Mouse (Mus musculus) liver, embryonic 14.5 days (tissue): ENCODE data around the gene Gm17364. TPM values are rescaled to one million over a fixed set of nuclear protein-coding genes. Genes with fewer than 3 reads are reported as not detected.

Experiments used
- ATAC-seq: fragments of 200-750 bp; cut with Nextera tagmentation; 2 replicates; pipeline ENCODE4 v1.8.0; 2017; ENCODE audit warnings: moderate number of reproducible peaks, mild to moderate bottlenecking, moderate library complexity; ENCODE audit not compliant: insufficient read depth
- DNase-seq, 3 experiments: peaks; one replicate each; pipeline ENCODE4 v3.0.0-alpha.2; 2012 to 2013; ENCODE audit warnings: low read depth in 3 of 3, low spot score in 3 of 3
- H3K27ac ChIP-seq: fragments of 300-500 bp; sonication (generic); 2 replicates; pipeline ENCODE4 v1.5.1; 2014; ENCODE audit warnings: moderate library complexity, mild to moderate bottlenecking, control low read depth, inconsistent platforms
- H3K27me3 ChIP-seq: fragments of 300-500 bp; sonication (generic); 2 replicates; pipeline ENCODE4 v1.6.1; 2014; ENCODE audit warnings: mild to moderate bottlenecking, low read length, moderate library complexity; ENCODE audit not compliant: control insufficient read depth, insufficient read depth
- H3K36me3 ChIP-seq: fragments of 300-500 bp; sonication (generic); replicated peaks from 2 replicates; pipeline ENCODE4 v1.6.1; 2014; ENCODE audit warnings: low read depth; ENCODE audit not compliant: control insufficient read depth, insufficient read depth
- H3K4me1 ChIP-seq, 2 experiments: fragments of 200-500 bp in 1 of 2; fragments of 300-500 bp in 1 of 2; sonication (generic) in 1 of 2; replicated peaks; 2 replicates each; pipeline ENCODE4 v1.6.1; 2012 to 2014; ENCODE audit warnings: antibody characterized with exemption in 1 of 2, inconsistent platforms in 1 of 2, low read length in 1 of 2; ENCODE audit not compliant: control insufficient read depth in 2 of 2, insufficient read depth in 2 of 2
- H3K4me2 ChIP-seq: fragments of 300-500 bp; sonication (generic); 2 replicates; pipeline ENCODE4 v1.6.1; 2014; ENCODE audit warnings: low read depth, mild to moderate bottlenecking, control low read depth, moderate library complexity
- H3K4me3 ChIP-seq, 2 experiments: fragments of 200-500 bp in 1 of 2; fragments of 300-500 bp in 1 of 2; sonication (generic) in 1 of 2; 2 replicates each; pipeline ENCODE4 v1.5.1; 2012 to 2014; ENCODE audit warnings: low read depth in 2 of 2, low read length in 2 of 2, mild to moderate bottlenecking in 2 of 2, control low read depth in 1 of 2, inconsistent platforms in 1 of 2, moderate library complexity in 1 of 2; ENCODE audit not compliant: insufficient read depth in 1 of 2
- H3K9ac ChIP-seq: fragments of 300-500 bp; sonication (generic); replicated peaks from 2 replicates; pipeline ENCODE4 v1.6.1; 2014; ENCODE audit warnings: mild to moderate bottlenecking, control low read depth, moderate library complexity
- H3K9me3 ChIP-seq: fragments of 300-500 bp; sonication (generic); 2 replicates; pipeline ENCODE4 v1.6.1; 2016; ENCODE audit warnings: low read length, mixed read lengths; ENCODE audit not compliant: control insufficient read depth
- CTCF ChIP-seq: IDR thresholded peaks from 2 replicates; pipeline ENCODE4 v1.5.1; 2016; ENCODE audit warnings: antibody characterized with exemption, low read depth, control low read depth
- EP300 ChIP-seq: IDR thresholded peaks from 2 replicates; pipeline ENCODE4 v1.6.1; 2016; ENCODE audit warnings: antibody characterized with exemption, low read depth
- WGBS: fragments of 180-500 bp; shearing (Covaris S2); extraction: QIAGEN DNeasy Blood & Tissue Kit; methylation state at CpG from one replicate; pipeline ENCODE4 v1.1.7; 2014; ENCODE audit not compliant: insufficient replicate concordance; 5-methylcytosine and 5-hydroxymethylcytosine counted together
- polyA plus RNA-seq, 2 experiments: library from polyadenylated mRNA; depleted of rRNA in 1 of 2; stranded (reverse) in 1 of 2; unstranded in 1 of 2; fragments of >200 nt; fragmentation: Nextera tagmentation in 1 of 2; extraction: Ambion mirVana in 1 of 2; gene quantifications; 2 replicates each; pipeline versions ENCODE4 v1.2.1 to v1.2.3; 2012 to 2014

The Gm17364 gene
- polyA plus RNA-seq, 2 experiments = not detected

DNA sequence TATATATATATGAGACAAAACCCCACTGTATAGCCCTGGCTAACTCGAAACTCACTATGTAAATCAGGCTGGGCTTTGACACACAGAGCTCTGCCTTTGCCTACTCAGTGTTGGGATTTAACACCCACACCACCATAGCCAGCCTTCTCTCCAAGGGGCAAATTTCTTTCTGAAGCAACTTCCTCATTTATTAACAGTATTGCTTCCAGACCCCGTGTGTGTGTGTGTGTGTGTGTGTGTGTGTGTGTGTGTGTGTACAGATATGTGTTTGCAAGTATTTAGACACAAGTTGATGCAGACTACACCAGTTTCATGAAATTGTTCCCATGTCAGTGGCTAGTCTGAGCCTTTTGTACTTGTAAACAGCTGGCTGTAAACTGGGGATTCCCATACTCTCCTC is 32.2 kb downstream of the Gm17364 start:
- no peaks in the 10 kb centered on the region for H3K27me3 ChIP-seq
- no peak overlapping the region for H3K4me2 ChIP-seq
- no peak for DNase-seq
- H3K4me3 ChIP-seq = no peak overlapping the region
- H3K9me3 ChIP-seq = no peaks in the 10 kb centered on the region
- H3K36me3 ChIP-seq = no peaks in the 10 kb centered on the region
- 23% methylated on average over 2 of the region's 2 CpGs for WGBS
- no peak for ATAC-seq
- no peak overlapping the region for H3K27ac ChIP-seq
- H3K4me1 ChIP-seq = no peaks in the 10 kb centered on the region
- H3K9ac ChIP-seq = no peak overlapping the region
- no peak for TF ChIP-seq CTCF
- no peak for TF ChIP-seq EP300

DNA sequence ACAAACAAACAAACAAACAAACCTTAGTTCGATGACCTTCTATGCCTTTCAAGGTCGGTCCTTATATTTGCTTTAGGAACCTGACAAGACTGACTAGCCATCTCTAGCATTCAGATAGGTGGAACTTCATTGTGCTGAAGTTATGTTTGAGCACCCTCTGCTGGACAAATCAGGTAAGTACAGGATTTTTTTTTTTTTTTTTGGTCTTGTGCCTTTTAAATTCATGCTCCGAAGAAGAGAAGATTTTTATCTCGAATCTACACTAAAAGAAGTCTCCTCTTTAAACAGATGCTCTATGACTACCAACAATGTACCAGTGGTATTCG is 35.0 kb downstream of the Gm17364 start:
- DNase-seq (peak in 2 of 3 experiments; percentile 43 to 57), ATAC-seq (no peak)
- no peaks in the 10 kb centered on the region for H3K36me3 ChIP-seq
- H3K4me1 ChIP-seq = no peaks in the 10 kb centered on the region; a peak in 1 of 4 replicates
- no peaks in the 10 kb centered on the region for H3K9me3 ChIP-seq
- no peak overlapping the region for H3K27ac ChIP-seq
- TF ChIP-seq CTCF (peak; percentile 69), EP300 (no peak)
- H3K4me2 ChIP-seq = no peak overlapping the region
- no peaks in the 10 kb centered on the region for H3K27me3 ChIP-seq
- WGBS = 2% methylated on average over 5 of the region's 5 CpGs
- no peak overlapping the region for H3K4me3 ChIP-seq
- H3K9ac ChIP-seq = no peak overlapping the region

DNA sequence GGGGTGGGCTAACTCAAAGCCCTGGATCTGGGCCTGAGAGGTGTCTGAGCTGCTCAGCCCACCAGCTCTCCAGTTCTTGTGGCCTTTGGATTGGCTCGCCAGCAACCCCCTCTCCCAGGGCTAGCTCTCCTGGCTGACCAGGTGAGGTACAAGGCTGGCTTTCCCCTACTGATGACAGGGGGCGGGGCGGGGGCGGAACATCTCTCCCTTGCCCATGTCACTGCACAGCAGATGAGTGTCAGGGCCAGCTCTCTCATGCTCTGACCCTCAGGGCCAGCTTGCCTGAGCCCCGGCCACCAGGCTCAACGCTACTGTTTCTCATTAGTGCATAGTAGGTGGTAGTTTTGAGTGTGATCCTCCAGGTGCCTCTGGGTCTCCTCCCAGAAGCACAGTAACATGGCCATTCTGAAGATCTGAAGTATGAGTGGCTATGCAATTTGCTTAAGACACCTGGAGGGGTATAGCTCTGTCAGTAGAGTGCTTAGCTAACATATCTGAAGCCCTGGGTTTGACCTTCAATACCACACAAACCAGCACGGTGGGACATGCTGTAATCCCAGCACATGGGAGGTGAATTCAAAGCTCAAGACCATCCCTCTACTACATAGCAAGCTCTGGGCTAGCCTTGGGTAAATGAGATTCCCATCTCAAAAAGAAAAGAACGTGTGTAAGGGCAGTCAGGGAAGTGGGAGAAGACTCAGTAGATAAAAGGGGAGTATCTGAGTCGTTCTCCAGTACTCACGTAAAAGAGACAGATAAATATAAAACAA is 35.6 kb downstream of the Gm17364 start:
- Histone ChIP-seq H3K36me3 (no peaks in the 10 kb centered on the region), H3K4me1 (no peaks in the 10 kb centered on the region; a peak in 1 of 4 replicates), H3K4me3 (no peak overlapping the region), H3K9me3 (no peaks in the 10 kb centered on the region), H3K27me3 (no peaks in the 10 kb centered on the region), H3K27ac (no peak overlapping the region), H3K9ac (no peak overlapping the region), H3K4me2 (peak overlapping the region; percentile 42)
- 57% methylated on average over 10 of the region's 10 CpGs for WGBS
- TF ChIP-seq EP300 (no peak), CTCF (no peak)
- ATAC-seq (peak; percentile 40; the same call in 1 of the 2 replicates), DNase-seq (no peak)

DNA sequence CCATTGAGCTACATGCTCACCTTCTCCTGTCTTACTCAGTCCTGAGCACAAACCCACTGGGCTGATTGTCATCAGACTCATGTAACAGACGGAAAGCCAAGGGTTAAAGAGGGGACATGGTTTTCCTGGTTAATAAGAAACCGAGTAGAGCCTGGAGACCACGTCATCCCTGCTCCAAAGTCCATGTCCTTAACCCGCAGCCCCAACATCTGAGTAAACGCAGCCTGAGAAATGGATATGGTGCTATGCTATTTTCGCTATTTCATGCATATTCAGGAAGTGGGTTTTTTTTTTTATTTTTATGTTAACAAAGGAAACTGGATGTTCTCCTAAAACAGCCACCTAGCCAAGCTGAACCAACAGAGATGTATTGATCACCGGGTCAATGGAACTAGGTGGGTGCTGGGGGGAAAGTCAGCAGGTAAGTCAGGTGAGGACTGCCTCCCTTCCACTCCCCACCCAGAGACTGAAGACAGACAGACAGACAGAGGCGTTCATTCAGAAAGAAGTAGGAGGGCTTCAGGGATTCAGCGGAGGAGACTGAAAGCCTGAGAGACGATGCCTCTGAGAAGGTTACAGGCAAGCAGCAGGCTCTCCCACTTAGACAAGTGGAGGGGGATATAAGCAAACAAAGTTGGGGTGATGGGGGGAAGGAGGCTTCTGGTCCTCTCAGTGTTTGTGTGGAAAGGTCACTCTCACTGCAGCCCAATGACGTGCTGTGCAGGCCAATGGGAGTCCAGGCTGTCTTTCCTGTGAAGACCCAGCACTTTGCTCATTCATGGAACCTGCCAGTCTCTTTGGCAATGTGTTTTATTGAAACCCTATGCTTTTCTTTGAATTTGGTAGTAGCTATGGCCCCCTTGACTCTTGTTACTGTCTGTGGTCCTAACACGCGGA is 37.7 kb downstream of the Gm17364 start:
- WGBS = 50% methylated on average over 13 of the region's 13 CpGs
- peak overlapping the region; percentile 23; the same call in 1 of the 2 replicates for H3K9ac ChIP-seq
- ATAC-seq = peak; percentile 57
- TF ChIP-seq EP300 (no peak), CTCF (no peak)
- H3K9me3 ChIP-seq = no peaks in the 10 kb centered on the region
- H3K4me1 ChIP-seq = no peaks in the 10 kb centered on the region; a peak in 1 of 4 replicates
- H3K4me3 ChIP-seq = peak overlapping the region; percentile 37 to 54
- H3K36me3 ChIP-seq = no peaks in the 10 kb centered on the region
- H3K4me2 ChIP-seq = no peak overlapping the region
- DNase-seq = no peak
- H3K27ac ChIP-seq = peak overlapping the region; percentile 33; the same call in 1 of the 2 replicates
- H3K27me3 ChIP-seq = no peaks in the 10 kb centered on the region

DNA sequence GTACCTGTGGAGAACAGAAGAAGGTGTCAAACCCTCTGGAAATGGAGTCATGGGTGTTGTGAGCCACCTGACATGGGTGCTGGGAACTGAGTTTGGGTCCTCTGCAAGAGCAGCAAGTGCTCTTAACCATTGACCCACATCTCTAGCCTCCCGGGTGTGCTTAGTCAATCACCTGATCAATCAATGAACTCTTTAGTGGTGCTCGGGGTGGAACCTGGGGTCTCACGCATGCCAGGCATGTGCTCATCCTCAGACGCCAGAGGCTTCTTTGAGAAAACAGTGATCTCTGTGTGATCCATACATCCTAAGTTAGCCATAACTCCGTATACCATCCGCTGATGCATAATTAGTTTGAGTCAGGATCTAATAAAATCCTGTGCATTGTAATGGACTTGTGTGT is 38.6 kb downstream of the Gm17364 start:
- ATAC-seq (no peak), DNase-seq (no peak)
- H3K4me1 ChIP-seq = no peaks in the 10 kb centered on the region; a peak in 1 of 4 replicates
- no peak overlapping the region for H3K9ac ChIP-seq
- H3K9me3 ChIP-seq = no peaks in the 10 kb centered on the region
- WGBS = 67% methylated on average over 6 of the region's 6 CpGs
- no peaks in the 10 kb centered on the region for H3K36me3 ChIP-seq
- no peak overlapping the region for H3K4me3 ChIP-seq
- H3K4me2 ChIP-seq = no peak overlapping the region
- no peak overlapping the region for H3K27ac ChIP-seq
- H3K27me3 ChIP-seq = no peaks in the 10 kb centered on the region
- TF ChIP-seq EP300 = no peak
- no peak for TF ChIP-seq CTCF
